Mouse (Mus musculus) heart, adult 9 months (tissue): Measurements from ENCODE around the gene Elmo1.

Experiments used
- DNase-seq, 2 experiments: peaks; one replicate each; pipeline ENCODE4 v3.0.0; 2022; ENCODE audit warnings: low spot score in 2 of 2

Gene Elmo1

DNA sequence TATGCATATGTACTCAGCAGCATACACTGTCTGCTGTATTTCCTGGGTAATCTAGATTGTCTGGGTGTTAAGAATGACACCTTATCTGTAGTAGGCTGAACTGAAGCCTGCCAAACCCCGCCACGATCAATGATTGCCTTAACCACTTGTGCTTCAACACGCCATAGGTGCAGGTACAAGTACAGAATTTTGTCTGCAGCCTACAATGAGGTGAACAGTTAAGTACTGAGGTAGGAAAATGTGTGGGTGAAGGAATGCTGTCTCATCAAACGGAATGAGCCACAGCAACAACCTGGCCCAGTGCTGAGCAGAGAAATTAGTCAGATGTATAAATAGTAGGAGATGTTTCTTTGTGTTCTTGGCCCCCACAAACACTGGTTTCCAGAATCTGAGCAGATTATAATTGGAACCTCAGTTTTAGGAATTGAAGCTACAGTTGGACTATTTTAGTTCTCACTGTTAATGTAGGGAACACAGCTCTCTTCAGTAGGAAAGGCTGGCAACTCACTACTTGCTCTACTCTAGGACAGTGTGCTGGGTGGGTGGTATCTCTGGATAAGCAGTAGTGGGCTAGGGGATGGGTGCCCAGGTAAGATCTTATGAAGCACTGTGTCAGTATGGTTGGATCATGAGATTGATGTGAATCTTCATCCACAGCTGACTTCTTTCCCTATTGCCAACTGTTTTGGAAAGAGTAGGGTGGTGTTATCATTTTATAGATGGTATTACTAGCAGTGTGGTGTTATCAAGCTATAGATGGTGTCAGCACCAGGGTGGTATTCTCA, 4.7 kb downstream of the Elmo1 start:
- DNase-seq, result no peak

DNA sequence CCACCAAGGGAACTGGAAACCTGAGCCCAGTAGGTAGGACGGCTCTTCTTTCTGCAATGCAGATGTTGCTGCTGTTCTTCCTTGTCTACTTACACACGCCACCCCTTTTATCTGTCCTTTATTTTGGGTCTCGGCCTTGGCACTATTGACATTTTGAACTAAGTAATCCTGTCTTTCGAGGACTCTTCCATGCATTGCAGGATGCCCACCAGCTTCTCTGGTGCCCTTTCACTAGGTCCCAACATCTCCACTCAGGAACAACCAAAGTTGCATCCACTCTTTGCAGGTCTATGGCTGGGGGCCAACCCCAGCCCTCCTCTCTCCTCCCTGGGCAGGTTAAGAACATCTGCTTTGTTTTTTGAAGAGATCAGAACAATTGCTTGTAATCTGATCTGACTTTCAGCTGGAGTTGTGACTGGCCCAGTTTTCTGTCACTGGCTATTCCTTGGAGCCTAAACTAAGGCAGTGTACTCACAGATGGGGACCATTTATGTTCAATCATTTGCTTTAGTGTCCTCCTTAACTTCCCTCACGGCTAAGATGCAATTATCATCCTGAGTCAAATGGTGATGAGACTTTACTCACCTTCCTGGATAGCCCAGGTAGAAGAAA, 6.7 kb downstream of the Elmo1 start:
- no peak for DNase-seq

DNA sequence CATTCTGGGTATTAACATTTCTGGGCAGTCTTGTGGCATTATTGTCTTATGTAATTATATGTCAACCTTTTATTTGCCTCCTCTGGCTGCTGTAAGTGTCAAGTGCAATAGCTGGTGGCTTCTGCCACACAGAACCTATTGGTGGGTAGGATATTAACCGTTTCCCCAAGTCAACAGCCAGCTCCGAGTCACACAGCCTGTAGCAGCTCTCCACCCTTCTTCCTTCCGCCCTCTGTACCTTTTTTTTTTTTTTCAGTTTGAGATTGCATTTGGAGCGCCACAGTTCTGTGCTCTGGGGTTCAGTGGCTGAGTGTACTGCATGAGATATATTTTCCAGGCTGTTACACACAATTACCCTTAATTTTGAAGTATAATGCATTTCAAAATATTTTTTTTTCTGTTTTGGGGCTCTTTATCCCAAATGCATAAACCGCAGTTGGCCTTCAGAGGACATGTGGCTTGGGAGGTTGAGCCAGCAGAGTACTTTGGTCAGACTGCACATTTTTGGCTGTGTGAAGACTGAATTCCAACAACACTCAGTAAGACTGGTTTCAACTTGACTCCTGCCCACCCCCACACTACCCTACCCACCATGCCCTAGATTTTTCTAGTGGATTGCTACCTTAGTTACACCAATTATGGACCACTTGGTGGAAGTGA, 7.7 kb downstream of the Elmo1 start:
- DNase-seq, result no peak

DNA sequence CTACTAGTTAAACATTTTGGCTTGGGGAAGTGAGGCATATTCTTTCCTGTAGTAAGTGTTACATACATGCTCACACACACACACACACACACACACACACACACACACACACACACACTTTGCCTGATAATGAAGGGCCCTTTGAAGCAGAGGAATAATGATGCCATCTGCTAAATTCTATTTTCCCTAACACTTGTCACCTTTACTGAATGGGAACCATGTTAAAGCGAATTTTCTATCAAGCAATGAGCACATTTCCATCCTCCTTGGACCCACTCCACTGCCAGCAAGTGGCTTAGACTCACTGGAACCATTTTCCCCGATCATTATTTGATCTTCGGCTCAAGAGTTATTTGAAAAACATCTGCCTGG, 8.2 kb downstream of the Elmo1 start:
- no peak for DNase-seq

DNA sequence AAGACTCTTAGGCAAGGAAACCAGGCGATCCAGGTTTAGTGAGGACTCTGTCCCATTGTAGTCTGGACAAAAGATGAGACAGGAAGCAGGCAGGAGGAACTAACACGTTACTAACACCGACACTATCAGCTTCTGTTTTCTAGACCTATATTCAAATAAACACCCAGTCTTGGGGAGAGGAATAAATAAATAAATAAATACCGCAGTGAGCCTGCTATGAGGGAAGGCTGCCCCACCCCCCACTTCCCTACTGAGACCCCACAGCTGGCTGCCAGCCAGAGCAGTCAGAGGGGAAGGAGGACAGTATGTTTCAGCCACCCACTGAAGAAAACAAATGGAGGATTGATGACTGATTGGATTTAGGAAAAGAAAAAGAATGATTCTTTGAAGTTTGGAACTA, 9.2 kb downstream of the Elmo1 start:
- no peak for DNase-seq

DNA sequence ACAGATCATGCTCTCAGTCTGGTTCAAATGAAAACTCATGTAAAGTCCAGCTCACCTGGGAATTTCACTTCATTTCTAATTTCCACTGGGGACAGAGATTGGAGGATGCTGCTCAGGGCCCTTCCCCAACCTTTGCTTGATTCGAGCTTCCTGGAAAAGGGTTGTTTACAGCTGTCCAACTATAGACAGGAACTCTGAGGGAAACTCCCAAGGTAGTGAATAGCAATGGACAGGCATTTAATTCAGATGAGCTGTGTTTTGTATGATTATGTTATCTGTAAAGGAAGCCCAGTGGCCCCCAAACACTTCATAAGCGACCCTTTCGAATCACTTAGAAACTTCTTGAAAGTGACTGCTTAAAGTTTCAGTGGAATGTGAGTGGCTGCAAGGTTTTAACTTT, 10.0 kb downstream of the Elmo1 start:
- no peak for DNase-seq

DNA sequence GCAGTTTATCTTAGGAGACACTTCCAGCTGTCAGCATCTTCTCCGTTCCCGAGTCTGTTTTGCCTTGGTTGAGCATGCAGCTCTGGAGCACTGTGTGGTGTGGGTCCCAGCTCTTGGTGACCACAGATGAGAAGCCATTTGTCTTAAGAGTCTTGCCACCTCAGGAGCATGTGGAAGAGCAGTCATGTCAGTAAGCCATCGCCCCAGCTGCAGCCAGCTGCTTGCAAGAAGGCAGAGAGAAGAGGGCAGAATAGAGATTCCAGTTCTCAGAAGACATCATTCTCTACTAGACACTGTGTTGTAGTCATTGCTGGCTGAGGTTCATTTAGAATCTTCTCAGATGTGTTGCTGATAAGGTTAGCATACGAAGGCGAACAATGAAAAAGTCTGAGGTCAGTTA, 11.3 kb downstream of the Elmo1 start:
- no peak for DNase-seq

DNA sequence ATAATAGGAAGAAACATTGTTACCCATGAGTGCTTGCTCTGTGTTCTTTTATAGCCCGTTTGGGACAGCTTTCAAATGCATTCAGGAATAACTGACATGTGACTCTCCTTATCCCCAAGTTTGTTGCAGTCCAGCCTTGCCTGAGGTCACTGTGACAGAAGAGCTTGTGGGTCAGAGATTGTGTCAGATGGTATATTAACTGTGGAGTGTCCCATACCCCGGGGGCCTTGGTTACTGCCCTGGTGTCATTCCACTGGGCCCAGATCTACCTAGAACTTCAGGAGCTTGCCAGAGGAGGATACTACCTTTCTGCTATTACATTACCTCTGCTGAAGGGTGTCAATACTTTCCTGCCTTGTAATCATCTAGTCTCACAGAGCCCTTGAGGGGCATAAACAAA, 14.4 kb downstream of the Elmo1 start:
- DNase-seq, result no peak

DNA sequence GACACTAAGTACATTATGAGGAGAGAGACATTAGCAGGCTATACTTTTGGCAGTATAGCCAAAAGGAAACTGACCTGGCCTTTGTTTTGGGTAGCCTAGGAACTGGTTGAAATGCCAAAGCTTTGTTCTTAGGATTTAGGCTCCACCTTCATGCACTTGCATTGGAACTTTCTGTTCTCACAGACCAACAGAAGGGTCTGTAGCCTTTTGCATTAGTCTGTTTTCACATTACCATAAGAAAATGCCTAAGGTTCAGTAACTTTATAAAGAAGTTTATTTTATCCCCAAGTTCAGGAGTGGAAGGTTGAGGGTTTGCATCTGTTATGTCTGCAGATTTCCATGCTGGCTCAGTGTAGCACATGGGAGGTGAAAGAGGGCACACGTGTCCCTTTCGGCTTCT, 15.6 kb downstream of the Elmo1 start:
- no peak for DNase-seq

DNA sequence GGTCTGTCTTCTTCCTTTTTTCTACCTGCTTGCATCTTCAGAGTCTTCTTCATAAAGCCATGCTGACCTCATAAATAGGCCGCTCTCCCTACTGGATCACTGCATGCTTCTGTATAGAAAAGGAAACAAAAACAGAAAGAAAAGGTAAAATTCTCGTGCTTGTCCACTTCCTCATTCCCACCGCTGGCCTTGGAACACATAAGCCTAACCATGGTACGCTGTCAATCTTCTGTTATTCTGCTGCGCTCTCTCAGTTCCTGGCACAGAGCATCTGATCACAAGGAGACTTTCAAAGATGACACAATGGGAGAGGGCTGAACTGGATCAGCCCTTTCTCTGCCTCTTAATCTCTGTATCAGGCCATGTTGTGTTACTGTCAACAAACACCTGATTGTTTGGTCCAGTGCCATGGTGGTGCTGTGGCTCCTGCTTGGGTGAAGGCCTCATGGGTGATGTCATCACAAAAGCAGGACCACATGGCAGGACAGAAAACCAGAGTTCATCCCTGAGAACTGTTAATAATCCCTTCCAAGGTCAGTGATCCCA, 17.6 kb downstream of the Elmo1 start:
- DNase-seq, result no peak

DNA sequence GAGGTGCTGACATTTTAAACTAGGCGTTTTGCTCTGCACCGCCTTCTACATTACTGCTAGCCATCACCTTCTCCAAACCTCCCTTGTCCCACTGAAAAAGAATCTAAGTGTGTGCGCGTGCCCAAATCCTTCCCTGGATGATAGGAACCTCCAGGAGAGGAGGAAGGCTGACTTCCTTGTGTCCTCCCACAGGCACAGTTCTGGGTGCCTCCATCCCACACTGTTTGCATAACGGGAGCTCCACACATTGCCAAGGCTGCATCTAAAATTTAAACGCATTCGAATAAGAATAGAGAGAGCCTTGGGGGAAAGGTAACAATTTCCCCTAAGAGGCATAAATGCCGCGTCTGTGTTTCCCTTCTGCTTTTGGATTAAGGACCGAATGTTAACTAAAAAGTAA, 18.6 kb downstream of the Elmo1 start:
- DNase-seq, result no peak

DNA sequence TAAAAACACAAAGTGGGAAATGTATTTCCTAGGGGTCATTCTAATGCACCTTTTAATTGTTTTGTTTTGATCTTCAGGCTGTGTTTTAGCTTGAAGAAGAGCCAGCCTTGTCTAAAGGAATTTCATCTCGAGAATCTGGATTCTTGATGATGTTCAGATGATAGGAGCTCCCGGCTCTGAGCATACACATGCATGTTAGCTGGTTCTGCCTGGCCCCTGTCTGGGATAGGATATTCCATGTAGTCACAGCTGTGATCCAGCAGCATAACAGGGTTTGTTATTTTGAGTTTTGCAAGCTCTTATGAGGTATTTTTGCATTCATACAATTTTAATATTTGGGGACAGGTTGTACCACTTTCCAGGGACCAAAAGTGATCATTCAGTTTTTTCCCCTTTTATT, 19.1 kb downstream of the Elmo1 start:
- no peak for DNase-seq

DNA sequence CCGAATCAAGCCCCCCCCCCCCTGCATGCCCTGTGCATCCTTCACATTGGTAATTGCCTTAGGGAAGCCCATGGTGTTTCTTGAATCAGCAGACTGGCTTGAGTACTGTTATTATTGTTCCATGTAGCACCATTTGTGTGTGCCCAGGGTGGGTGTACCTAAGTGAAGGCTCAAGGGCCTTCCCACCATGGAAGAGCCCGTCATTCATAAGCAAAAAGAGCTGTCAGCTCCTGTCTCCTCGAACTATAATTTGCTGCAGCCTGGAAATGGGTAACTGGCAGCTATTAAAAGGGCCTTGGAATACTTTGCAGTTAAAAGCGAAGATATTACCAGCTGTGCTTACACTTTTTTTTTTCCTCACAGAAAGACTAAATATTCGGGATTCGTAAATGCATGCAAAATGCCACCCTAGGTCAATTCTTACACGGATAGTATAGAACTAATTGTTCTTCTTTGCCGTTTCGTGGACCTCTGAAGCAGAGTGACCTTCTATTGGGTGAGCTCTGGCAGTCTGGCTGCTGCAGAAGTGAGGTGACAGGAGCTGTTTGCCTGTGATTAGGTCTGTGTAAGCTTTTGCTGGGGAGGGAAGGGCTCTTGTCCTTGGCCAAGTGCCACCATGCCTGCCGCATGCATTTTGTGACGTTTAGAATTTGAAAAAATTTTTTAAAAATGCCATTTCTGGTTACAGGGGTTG, 19.7 kb downstream of the Elmo1 start:
- no peak for DNase-seq

DNA sequence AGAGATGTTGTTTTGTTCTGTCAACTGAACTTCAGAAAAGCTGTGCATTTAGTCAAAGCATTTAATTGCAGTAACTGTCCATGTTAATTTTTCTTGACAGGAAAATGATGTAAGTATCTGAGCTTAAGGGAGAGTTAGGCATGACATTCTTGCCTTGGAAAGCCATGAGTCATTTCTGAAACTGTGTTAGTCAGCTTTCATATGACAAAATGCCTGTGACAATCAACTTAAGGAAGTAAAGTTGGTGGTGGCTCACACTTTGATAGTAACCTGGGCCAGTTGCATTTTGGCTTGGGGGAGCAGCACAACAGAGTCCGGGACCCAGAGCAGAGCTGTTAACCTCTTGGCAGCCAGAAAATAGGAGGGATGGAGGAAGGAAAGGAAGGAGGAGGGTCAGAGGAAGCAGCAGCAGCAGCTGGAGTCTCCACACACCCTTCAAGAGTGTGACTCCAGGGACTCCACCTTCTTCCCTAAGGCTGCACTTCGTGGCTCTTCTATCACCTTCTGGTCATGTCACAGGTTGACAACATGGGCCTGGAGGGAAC, 20.9 kb downstream of the Elmo1 start:
- DNase-seq, result no peak

DNA sequence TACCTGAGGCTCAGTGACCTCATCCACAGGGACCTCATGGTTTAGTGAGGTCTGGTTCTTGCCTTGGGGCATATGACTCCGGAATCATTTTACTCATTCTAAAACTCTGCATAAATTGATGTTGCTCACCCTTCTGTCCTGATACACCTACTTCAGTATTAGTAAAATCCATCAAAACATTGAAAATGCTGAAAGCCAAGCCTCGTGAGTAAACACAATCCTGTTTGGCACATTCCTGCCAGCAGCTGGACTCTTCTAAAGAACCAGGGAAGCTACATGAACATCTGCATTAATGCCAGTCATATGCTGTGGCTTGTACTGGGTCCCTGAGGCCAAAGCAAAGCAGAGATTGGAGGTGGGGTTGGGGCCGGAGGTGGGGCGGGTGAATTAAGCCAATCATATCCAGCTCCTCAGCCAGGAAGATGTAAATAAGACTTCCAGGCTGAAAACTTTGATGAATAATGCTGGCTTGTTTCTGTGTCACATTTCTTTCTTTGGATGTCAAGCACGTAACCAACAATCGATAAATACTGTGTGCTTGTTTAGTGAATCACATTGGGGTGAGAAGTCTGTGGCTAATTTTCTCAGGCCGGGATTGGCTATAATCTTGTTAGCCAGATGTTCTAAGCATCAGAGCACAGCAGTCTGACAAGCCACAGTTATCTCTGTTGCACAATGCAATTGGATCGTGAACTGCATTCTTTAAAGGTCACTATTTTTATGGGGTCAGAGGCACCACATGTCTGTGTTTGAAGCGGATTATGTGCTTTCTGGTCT, 24.9 kb downstream of the Elmo1 start:
- DNase-seq, result peak; percentile 65 to 71

DNA sequence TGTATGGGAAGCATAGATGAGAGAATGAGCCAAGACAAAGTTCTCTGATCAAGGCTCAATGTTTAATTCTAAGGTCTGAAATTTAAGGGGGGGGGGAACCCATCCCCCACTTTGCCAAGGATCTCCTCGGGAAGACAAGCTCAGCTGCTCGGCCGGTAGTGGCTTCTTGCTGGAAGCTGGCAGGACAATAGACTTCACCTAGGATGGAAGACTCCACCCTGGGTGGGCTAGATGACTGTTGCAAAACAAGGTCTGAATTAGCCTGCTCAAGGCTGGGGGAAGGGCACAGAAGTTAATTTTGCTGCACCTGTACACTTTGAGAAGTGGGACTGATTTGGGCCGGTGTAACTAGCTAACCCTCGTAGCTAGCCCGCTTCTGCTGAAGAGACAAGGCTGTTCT, 25.6 kb downstream of the Elmo1 start:
- DNase-seq, result no peak

DNA sequence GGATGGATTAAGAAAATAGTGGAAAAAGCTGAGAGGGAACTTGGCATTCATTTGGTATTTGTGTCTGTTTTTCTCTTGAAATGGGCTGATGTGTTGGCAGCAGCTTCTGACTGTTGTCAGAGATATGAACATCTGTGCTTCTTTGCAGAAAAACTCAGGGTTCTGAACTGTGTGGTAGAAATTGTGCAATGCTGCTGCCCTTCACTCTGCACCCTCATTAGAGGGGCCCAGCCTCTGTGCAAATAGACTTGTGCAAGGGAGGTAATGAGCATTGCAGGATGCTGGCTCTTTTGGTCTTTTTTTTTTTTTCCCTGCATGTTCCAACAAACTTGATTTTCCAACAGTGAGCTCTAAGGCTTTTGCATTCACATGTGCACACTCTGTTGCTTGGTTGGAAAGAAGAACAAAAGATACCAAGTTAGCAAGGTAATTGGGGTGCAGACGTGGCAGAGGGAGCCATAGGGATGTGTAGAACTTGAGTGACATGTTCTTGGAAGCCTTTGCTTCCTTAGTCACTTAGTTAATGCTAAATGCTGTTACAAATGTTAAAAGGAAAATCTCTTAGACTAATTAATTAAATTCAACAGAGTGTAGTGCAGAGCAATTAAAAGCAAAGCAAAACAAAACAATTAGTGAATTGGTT, 26.6 kb downstream of the Elmo1 start:
- DNase-seq, result peak; percentile 74 to 77

DNA sequence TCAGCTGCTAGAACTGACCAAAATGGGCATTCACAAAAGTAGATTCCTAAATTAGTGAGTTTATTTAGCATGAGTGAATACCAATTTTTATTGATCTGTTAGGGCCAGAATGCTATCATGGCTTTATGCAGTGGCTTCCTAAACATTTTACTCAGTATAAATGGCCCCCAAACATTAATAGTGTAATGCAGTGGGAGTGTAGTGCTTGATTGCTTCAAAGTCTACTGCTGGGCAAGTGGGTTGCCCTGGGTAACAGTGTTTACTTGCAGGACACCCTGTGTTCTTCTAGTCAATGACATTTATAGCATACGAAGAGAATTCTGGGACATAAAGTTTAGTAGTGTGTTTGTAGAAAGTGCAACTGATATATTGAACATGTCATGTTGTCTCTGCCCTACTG, 27.3 kb downstream of the Elmo1 start:
- no peak for DNase-seq

DNA sequence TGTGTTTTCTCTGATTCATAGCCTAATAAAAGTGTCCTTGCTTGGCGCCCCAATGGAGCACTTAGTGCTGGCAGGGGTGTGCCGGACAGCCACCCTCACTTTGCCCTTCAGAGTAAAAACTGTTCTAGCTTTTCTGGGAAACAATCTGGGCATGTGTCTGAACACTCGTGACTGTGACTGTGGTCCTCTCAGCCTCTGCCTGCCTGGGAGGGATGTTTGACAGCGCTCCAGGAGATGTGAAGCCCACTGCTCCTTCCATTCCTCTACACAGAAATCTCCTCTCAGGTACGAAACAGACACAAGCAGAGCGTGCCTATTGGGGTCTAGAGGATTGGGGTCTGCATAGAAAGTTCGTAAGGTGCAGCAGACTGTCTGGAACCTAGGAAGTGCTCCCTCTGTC, 28.5 kb downstream of the Elmo1 start:
- DNase-seq, result no peak

DNA sequence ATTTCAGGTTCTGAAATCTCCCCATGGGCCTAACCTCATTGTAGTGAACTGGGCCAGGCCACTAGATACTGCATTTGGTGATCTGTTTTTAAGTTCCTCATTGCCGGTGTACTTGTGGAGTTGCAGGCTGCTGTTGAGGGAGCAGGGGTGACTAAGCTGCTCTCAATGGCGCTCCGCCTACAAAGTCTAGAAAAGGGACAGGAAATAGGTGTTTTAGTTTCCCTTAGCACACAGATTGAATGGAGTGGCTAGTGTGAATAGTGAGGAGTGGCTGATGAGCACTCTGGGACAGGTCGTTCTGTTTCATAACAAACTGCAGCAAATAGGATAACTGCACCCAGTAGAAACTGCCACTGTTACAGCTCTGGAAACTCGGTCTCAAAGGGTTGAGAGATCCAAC, 30.3 kb downstream of the Elmo1 start:
- peak; percentile 58 to 65 for DNase-seq
